Mouse (Mus musculus): ENCODE measurements around the gene Dis3. TPM values are rescaled to one million over a fixed set of nuclear protein-coding genes. Genes with fewer than 3 reads are reported as not detected.
A peak's percentile ranks its signal among the peaks of the same experiment; 100 is the strongest.

Gene Dis3
- polyA plus RNA-seq (2015; fragmentation: Nextera tagmentation; extraction: Ambion mirVana) = 17.5 and 20.4 TPM in 2 replicates

DNA sequence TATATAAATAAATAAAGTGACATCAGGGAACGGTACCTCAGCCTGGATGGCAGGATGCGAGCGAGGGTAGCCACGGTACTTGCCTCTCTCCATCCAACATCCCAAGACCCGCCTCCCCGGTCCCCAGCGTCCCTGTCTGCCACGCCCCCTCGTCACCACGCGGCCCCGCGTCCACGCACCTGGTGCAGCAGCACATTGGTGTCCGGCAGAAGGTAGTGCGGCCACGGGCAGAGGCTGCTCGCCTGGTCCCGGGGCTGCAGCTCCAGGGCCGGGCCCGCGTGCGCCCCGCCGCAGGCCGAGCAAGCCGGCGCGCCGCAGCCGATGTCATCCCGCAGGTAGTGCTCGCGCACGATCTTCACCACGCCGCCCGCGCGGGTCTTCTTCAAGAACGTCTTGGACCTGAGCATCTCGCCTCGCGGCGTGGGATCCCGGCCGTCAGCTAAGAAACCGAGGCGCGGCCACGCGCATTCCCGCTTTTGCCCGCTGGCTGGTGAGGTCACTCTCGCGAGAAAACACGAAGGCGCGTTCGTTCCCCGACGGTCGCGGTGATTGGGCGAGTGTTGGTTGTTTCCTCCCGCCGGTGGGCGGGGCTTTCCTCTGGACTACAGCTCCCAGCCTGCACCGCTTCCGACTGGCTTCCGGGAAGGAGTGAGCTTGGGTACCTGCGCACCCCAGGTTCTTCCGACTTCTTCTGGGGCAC, at the start of gene Dis3, which contains the start of gene Pibf1:
Gene Dis3 (minus strand): TSS at position 504 of the 700 bp plus-strand sequence.
Gene Pibf1 (plus strand): TSS at position 158 of the 700 bp plus-strand sequence.
- Histone ChIP-seq H3K27me3 (replicated peaks) (no peaks in the 10 kb centered on the region), H3K27ac (replicated peaks) (peak within 1 kb of the TSS; percentile 90), H3K4me1 (peaks cover 21% of the 10 kb centered on the region), H3K4me3 (replicated peaks) (peak within 1 kb of the TSS; percentile 90), H3K9me3 (replicated peaks) (no peaks in the 10 kb centered on the region), H3K4me2 (peak within 1 kb of the TSS; percentile 75), H3K9ac (replicated peaks) (peak within 1 kb of the TSS; percentile 93), H3K36me3 (peaks cover 40% of the 10 kb centered on the region)
- ATAC-seq (ENCODE audit: low FRiP score) = peak; percentile 99
- under 1% methylated on average over 73 of the region's 73 CpGs for WGBS

DNA sequence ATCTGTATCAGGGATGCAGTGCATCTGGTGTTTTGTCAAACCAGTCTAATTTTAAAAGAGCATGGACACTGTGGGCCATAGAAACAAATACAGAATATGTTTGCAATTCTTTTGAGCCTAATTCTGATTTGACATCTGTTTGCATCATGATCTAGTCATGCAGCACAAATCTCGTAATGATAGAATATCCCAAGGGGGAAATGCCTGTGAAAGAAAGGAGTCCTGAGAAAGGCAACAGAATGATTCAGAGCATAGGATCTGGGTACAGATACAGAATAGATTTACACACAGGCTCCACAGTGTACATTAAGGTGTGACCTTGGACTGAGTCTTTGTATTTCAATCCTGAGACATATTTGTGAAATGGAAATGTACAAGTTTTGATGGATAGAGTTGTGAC, 47.3 kb upstream of the Dis3 start:
- Histone ChIP-seq H3K36me3 (peaks cover 3% of the 10 kb centered on the region; the same call in 1 of the 2 replicates), H3K9me3 (replicated peaks) (no peaks in the 10 kb centered on the region), H3K4me3 (replicated peaks) (no peak overlapping the region), H3K4me1 (0 out of 2 replicates have a peak, but pooled peaks cover 3% of the 10 kb centered on the region), H3K27ac (replicated peaks) (no peak overlapping the region), H3K4me2 (no peak overlapping the region), H3K9ac (replicated peaks) (no peak overlapping the region), H3K27me3 (replicated peaks) (no peaks in the 10 kb centered on the region)
- no peak for ATAC-seq (ENCODE audit: low FRiP score)
- WGBS = 39% methylated on average over 1 of the region's 1 CpGs

DNA sequence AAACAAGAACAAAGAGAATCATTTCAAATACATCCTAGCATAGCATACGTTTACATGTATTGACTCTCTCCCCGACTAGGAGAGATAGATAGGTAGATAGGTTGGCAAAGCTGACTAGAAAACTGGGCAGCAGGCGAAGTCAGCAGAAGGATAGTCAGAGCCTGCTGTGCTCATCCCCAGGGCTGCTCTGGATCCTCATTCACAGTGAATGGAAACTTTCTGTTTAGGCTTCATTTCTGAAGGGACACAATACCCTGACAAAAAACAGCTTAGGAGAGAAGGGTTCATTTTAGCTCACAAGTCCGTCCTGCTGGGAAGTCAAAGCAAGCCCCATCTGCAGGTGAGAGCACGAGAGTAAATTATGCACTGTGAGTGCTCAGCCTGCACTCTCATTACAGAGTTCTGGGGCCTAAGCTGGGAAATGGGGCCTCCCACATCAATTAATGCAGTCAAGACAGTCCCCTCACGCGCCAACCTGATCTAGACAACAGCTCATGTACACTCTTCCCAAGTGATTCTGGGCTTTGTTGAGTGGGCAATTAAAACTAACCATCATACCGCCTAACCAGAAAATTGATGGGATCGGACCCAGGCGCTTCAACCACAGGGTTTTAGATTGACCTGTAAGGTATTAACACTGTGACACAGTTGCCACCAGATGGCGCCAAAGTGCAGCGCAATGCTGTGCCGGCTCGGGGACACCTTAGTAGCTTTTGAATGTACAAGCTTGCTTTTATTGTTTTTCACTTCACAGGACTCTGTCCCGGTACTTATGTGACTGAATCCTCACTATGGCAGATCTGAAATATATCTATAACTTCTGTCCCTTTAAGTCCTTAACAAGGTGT, 42.4 kb upstream of the Dis3 start:
- Histone ChIP-seq H3K4me2 (no peak overlapping the region), H3K36me3 (peaks cover 1% of the 10 kb centered on the region), H3K9ac (replicated peaks) (no peak overlapping the region), H3K4me3 (replicated peaks) (no peak overlapping the region), H3K9me3 (replicated peaks) (no peaks in the 10 kb centered on the region), H3K4me1 (0 out of 2 replicates have a peak, but pooled peaks cover 3% of the 10 kb centered on the region), H3K27me3 (replicated peaks) (no peaks in the 10 kb centered on the region), H3K27ac (replicated peaks) (no peak overlapping the region)
- peak; percentile 90 for ATAC-seq (ENCODE audit: low FRiP score)
- 20% methylated on average over 15 of the region's 15 CpGs for WGBS

DNA sequence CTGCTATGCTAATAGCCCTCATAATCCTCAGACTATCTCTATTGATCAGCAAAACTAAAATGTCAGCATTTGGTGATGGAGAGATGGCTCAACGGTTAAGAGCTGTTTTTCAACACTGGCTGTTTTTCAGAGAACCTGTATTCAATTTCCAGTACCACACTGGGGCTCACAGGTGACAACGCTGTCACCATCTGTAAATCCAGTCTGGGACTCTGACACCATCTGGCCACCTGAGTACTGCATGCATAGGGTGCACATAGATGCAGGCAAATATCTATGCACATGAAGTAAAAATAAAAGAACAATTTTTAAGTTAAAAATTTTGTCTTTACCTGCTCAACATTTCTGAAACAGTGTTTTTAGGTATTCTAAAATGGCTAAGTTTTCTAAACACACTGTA, 40.5 kb upstream of the Dis3 start:
- H3K4me1 ChIP-seq = 0 out of 2 replicates have a peak, but pooled peaks cover 3% of the 10 kb centered on the region
- H3K9ac ChIP-seq (replicated peaks) = no peak overlapping the region
- H3K36me3 ChIP-seq = peaks cover 9% of the 10 kb centered on the region
- H3K9me3 ChIP-seq (replicated peaks) = no peaks in the 10 kb centered on the region
- H3K27me3 ChIP-seq (replicated peaks) = no peaks in the 10 kb centered on the region
- H3K27ac ChIP-seq (replicated peaks) = no peak overlapping the region
- no peak overlapping the region for H3K4me3 ChIP-seq (replicated peaks)
- WGBS = 94% methylated on average over 2 of the region's 2 CpGs
- ATAC-seq (ENCODE audit: low FRiP score) = no peak
- H3K4me2 ChIP-seq = no peak overlapping the region

DNA sequence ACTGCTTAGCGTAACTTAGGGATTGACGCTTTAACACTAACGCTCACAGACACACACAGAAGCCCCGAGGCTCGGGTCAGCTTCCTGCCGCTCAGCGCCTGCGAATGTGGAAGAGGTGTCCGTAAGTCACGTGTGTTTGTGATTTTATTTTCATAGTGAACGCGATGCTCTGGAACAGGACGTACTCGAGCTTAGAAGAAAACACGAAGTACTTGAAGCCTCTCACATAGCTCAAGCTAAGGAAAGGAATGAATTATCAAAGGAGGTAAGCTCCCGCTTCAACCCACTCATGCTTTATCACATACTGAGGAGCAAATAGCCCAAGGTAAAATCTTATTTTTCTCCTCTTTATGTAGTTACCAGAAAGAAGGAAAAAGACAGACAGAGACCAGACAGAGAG, 36.7 kb upstream of the Dis3 start:
- WGBS = 93% methylated on average over 16 of the region's 16 CpGs
- Histone ChIP-seq H3K27me3 (replicated peaks) (no peaks in the 10 kb centered on the region), H3K4me3 (replicated peaks) (no peak overlapping the region), H3K27ac (replicated peaks) (no peak overlapping the region), H3K4me1 (no peaks in the 10 kb centered on the region), H3K9ac (replicated peaks) (no peak overlapping the region), H3K36me3 (peaks cover 12% of the 10 kb centered on the region), H3K9me3 (replicated peaks) (no peaks in the 10 kb centered on the region), H3K4me2 (no peak overlapping the region)
- no peak for ATAC-seq (ENCODE audit: low FRiP score)

DNA sequence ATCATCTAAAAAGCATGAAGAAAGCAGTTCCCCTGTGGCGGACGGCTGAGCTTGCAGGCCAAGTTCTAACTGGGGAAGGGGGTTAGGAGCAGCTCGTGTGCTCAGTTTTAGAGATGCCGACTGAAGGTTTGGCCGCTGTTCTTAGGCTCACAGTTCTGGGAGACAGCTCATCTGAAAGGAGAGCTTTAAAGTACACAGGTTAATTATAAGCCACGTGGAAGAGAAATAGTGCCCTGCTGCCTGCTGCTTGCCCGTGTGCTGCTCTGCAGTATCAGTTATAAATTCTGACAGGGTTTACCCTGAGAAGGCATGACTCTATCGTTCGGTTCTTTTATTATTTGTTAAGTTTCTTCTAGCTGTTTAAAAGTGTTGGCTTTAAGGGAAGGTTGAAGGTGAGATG, 36.2 kb upstream of the Dis3 start:
- no peak for ATAC-seq (ENCODE audit: low FRiP score)
- H3K9me3 ChIP-seq (replicated peaks) = no peaks in the 10 kb centered on the region
- H3K9ac ChIP-seq (replicated peaks) = no peak overlapping the region
- no peak overlapping the region for H3K4me3 ChIP-seq (replicated peaks)
- no peaks in the 10 kb centered on the region for H3K27me3 ChIP-seq (replicated peaks)
- no peak overlapping the region for H3K27ac ChIP-seq (replicated peaks)
- no peaks in the 10 kb centered on the region for H3K4me1 ChIP-seq
- H3K36me3 ChIP-seq = peaks cover 12% of the 10 kb centered on the region
- 90% methylated on average over 9 of the region's 9 CpGs for WGBS
- no peak overlapping the region for H3K4me2 ChIP-seq

DNA sequence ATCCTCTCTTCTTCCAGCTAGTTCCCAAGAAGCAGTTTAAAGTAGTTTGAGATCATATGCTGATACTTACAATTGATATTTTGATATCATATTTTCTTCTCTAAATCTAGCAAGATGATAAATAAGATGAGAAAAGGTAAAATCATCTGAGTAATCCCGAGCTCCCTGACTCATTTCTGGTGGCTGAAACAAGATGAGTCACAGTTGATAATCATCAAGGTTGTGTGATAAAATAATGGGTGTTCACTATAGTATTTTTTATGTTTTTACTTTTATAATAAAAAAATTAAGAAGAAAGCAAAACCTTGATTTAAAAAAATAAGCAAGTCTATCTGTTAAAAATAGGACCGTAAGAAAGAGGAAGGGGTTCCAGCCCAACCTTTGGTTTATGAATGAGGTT, 34.5 kb upstream of the Dis3 start:
- no peak for ATAC-seq (ENCODE audit: low FRiP score)
- Histone ChIP-seq H3K9me3 (replicated peaks) (no peaks in the 10 kb centered on the region), H3K4me2 (no peak overlapping the region), H3K27me3 (replicated peaks) (no peaks in the 10 kb centered on the region), H3K4me1 (no peaks in the 10 kb centered on the region), H3K4me3 (replicated peaks) (no peak overlapping the region), H3K9ac (replicated peaks) (no peak overlapping the region), H3K27ac (replicated peaks) (no peak overlapping the region), H3K36me3 (peaks cover 12% of the 10 kb centered on the region)
- WGBS = 92% methylated on average over 2 of the region's 2 CpGs

DNA sequence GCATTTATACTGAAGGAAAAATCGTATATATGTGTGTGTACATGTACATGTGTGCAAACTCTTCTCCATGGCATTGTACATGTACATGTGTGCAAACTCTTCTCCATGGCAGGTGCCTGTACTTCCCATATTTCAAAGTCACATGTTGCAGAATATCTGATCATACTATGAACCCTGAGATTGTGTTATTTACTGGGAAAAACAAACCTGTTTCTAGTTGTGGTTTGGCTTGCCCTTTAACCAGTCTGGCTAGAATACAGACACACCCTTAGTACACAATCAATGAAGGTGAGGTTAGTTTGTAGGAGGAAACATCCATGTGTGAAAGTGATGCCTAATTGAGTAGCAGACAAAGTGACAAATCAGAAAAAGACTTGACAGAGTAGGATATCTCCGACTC, 29.5 kb upstream of the Dis3 start:
- no peak overlapping the region for H3K27ac ChIP-seq (replicated peaks)
- ATAC-seq (ENCODE audit: low FRiP score) = no peak
- H3K9me3 ChIP-seq (replicated peaks) = no peaks in the 10 kb centered on the region
- H3K27me3 ChIP-seq (replicated peaks) = no peaks in the 10 kb centered on the region
- no peaks in the 10 kb centered on the region for H3K36me3 ChIP-seq
- no peak overlapping the region for H3K9ac ChIP-seq (replicated peaks)
- no peak overlapping the region for H3K4me2 ChIP-seq
- H3K4me1 ChIP-seq = no peaks in the 10 kb centered on the region
- 89% methylated on average over 2 of the region's 2 CpGs for WGBS
- no peak overlapping the region for H3K4me3 ChIP-seq (replicated peaks)

DNA sequence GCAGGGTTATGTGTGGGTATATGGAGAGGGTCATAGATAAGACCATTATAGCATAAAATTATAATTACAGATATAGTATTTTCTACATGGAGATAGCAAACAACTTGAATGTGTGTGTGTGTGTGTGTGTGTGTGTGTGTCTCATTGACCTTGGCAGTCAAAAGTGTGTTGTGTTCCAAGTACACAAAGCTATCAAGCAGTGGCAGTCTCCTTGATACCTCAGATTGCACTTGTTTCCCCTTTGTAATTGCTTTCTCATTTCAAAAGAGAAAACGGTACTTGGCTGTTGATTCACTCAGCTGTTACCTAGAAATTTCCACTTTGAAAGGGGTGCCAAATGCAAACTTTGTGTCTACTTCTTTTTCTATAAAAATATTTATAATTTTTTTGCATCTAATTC, 27.9 kb upstream of the Dis3 start:
- Histone ChIP-seq H3K9me3 (replicated peaks) (no peaks in the 10 kb centered on the region), H3K4me2 (no peak overlapping the region), H3K4me3 (replicated peaks) (no peak overlapping the region), H3K9ac (replicated peaks) (no peak overlapping the region), H3K27ac (replicated peaks) (no peak overlapping the region), H3K27me3 (replicated peaks) (no peaks in the 10 kb centered on the region), H3K4me1 (no peaks in the 10 kb centered on the region), H3K36me3 (no peaks in the 10 kb centered on the region)
- 79% methylated on average over 1 of the region's 1 CpGs for WGBS
- no peak for ATAC-seq (ENCODE audit: low FRiP score)

DNA sequence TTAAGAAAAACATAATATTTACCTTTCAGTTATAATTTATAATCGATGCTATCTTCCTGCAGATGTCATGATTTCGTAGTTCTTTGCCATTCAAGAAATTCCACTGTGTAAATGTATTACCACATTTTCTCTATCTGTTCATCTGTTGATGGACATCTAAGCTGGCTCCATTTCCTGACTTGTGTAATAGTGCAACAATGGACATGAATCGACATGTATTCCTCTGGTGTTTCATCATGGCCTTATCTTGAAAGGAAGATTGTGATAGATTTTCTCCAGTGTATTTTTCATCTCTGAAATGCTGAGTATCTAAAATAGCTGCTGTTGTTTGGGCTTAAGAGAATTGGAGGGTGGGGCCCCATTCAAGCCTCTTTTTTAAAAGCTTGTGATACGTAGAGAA, 27.1 kb upstream of the Dis3 start:
- no peak overlapping the region for H3K27ac ChIP-seq (replicated peaks)
- H3K27me3 ChIP-seq (replicated peaks) = no peaks in the 10 kb centered on the region
- no peaks in the 10 kb centered on the region for H3K9me3 ChIP-seq (replicated peaks)
- H3K4me2 ChIP-seq = no peak overlapping the region
- WGBS = 95% methylated on average over 4 of the region's 4 CpGs
- H3K4me3 ChIP-seq (replicated peaks) = no peak overlapping the region
- H3K36me3 ChIP-seq = peaks cover 5% of the 10 kb centered on the region
- no peak for ATAC-seq (ENCODE audit: low FRiP score)
- no peaks in the 10 kb centered on the region for H3K4me1 ChIP-seq
- no peak overlapping the region for H3K9ac ChIP-seq (replicated peaks)

DNA sequence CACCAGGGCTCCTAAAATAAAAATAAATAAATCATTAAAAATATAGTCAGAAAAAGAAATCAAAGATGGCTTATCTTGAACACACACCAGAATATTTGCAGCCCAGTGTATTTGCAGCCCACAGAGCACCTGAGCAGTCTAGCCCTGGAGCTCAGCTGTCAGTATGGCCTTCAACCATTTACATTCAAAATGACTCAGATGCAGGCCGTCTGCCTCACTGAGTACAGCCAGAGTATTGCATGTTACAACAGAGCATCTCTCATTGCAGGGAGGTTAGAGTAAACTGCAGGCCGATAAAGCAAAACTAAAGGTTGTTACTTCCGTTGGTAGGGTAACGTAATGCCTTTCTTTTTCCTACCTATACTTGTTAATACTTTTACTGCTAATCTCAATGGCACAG, 24.5 kb upstream of the Dis3 start:
- H3K4me2 ChIP-seq = no peak overlapping the region
- peaks cover 5% of the 10 kb centered on the region for H3K36me3 ChIP-seq
- H3K4me3 ChIP-seq (replicated peaks) = no peak overlapping the region
- no peak overlapping the region for H3K9ac ChIP-seq (replicated peaks)
- ATAC-seq (ENCODE audit: low FRiP score) = no peak
- no peaks in the 10 kb centered on the region for H3K4me1 ChIP-seq
- H3K27ac ChIP-seq (replicated peaks) = no peak overlapping the region
- no peaks in the 10 kb centered on the region for H3K27me3 ChIP-seq (replicated peaks)
- WGBS = 89% methylated on average over 4 of the region's 4 CpGs
- H3K9me3 ChIP-seq (replicated peaks) = no peaks in the 10 kb centered on the region

Measured in neural tube, embryonic 15.5 days (tissue).